ENCODE assay signal across 13 mouse cellular contexts in the genomic region with DNA sequence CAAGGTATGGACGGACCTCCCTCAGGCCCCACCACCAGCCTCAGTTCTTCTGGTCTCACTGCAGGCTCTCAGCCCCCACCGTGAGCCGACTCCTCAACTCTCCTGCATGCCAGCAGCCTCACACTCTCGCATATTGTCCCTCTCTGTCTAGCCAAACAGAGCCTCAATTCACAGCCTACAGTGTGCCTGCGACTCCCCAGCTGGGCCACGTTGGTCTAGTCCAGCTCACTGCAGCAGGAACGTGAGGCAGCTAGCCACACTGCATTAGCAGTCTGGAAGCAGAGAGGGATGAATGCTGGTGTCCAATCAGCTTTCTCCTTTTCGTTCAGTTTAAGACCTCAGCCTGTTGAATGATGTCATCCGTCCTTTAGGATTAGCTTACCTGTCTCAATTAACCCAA. TPM values are rescaled to one million over a fixed set of nuclear protein-coding genes. Genes with fewer than 3 reads are reported as not detected.
DNase-seq lines count a peak whose midpoint lies in the region; ATAC-seq and TF ChIP-seq lines count a peak whose summit lies in the region.
"Had no signal": no experiment of that assay in that cellular context is flagged by ENCODE, and none has a peak within 500 bp of the region (broad histone marks: within the 10 kb centered on the region; RNA-seq: fewer than 3 reads in every experiment).

No protein-coding gene starts in this region.

- peak; percentile 71; the same call in 1 of the 2 replicates for ATAC-seq in forebrain, embryonic 16.5 days
- no peak for ATAC-seq in forebrain, embryonic 11.5 days (replicated peaks; ENCODE audit: low FRiP score)
- no peak; the same call in 1 of the 2 replicates for ATAC-seq in limb, embryonic 13.5 days (ENCODE audit: low FRiP score, low read depth)
- ATAC-seq in stomach, embryonic 14.5 days (ENCODE audit: insufficient number of reproducible peaks, insufficient read depth, low FRiP score, low read depth): 0 out of 2 replicates have a peak, but pooled peaks have one; percentile 33
- ATAC-seq in stomach, postnatal 0 days (ENCODE audit: low FRiP score, low TSS enrichment): no peak

- H3K4me3 ChIP-seq in forebrain, embryonic 16.5 days (replicated peaks; ENCODE audit: low read length): no peak overlapping the region
- no peak overlapping the region for H3K4me3 ChIP-seq in forebrain, embryonic 11.5 days (ENCODE audit: low read depth, low read length)
- no peak overlapping the region for H3K4me3 ChIP-seq in limb, embryonic 13.5 days
- H3K4me3 ChIP-seq in limb, embryonic 10.5 days: no peak overlapping the region
- H3K4me3 ChIP-seq in stomach, embryonic 14.5 days (ENCODE audit: low read depth, low read length): no peak overlapping the region
- H3K4me3 ChIP-seq in stomach, postnatal 0 days (ENCODE audit: low read depth, low read length): no peak overlapping the region
- H3K4me3 ChIP-seq: forebrain, embryonic 12.5 days; liver, embryonic 13.5 days had no signal

- no peak overlapping the region for H3K4me2 ChIP-seq in forebrain, embryonic 16.5 days (ENCODE audit: low read length)
- no peak overlapping the region for H3K4me2 ChIP-seq in forebrain, embryonic 11.5 days (ENCODE audit: low read depth, low read length, severe bottlenecking)
- H3K4me2 ChIP-seq in limb, embryonic 13.5 days (replicated peaks): no peak overlapping the region
- no peak overlapping the region for H3K4me2 ChIP-seq in stomach, embryonic 14.5 days (replicated peaks; ENCODE audit: low read depth, low read length)
- H3K4me2 ChIP-seq in stomach, postnatal 0 days (replicated peaks; ENCODE audit: low read depth): no peak overlapping the region
- H3K4me2 ChIP-seq: forebrain, embryonic 12.5 days; liver, embryonic 13.5 days had no signal

- peaks cover 16% of the 10 kb centered on the region for H3K36me3 ChIP-seq in forebrain, embryonic 16.5 days (ENCODE audit: control insufficient read depth, insufficient read depth)
- peaks cover 6% of the 10 kb centered on the region; the same call in 1 of the 2 replicates for H3K36me3 ChIP-seq in forebrain, embryonic 11.5 days (ENCODE audit: control insufficient read depth, insufficient read depth, low read length)
- H3K36me3 ChIP-seq in limb, embryonic 13.5 days: peaks cover 81% of the 10 kb centered on the region
- peaks cover 85% of the 10 kb centered on the region for H3K36me3 ChIP-seq in limb, embryonic 10.5 days
- H3K36me3 ChIP-seq in stomach, embryonic 14.5 days (ENCODE audit: control insufficient read depth, insufficient read depth, low read length): peaks cover 14% of the 10 kb centered on the region
- H3K36me3 ChIP-seq in stomach, postnatal 0 days (ENCODE audit: control insufficient read depth, insufficient read depth, low read length): no peaks in the 10 kb centered on the region
- H3K36me3 ChIP-seq: liver, embryonic 13.5 days had no signal

- H3K4me1 ChIP-seq in forebrain, embryonic 16.5 days (replicated peaks; ENCODE audit: control insufficient read depth, insufficient read depth, low read length): 0 out of 2 replicates have a peak, but pooled peaks cover 4% of the 10 kb centered on the region
- no peaks in the 10 kb centered on the region for H3K4me1 ChIP-seq in forebrain, embryonic 11.5 days (replicated peaks; ENCODE audit: control insufficient read depth, insufficient read depth, low read length)
- peaks cover 22% of the 10 kb centered on the region for H3K4me1 ChIP-seq in limb, embryonic 13.5 days
- H3K4me1 ChIP-seq in limb, embryonic 10.5 days: no peaks in the 10 kb centered on the region
- 0 out of 2 replicates have a peak, but pooled peaks cover 11% of the 10 kb centered on the region for H3K4me1 ChIP-seq in stomach, embryonic 14.5 days (ENCODE audit: control insufficient read depth, insufficient read depth, low read length)
- no peaks in the 10 kb centered on the region for H3K4me1 ChIP-seq in stomach, postnatal 0 days (replicated peaks; ENCODE audit: control insufficient read depth, insufficient read depth)
- H3K4me1 ChIP-seq: forebrain, embryonic 12.5 days; liver, embryonic 13.5 days had no signal

- no peaks in the 10 kb centered on the region for H3K27me3 ChIP-seq in forebrain, embryonic 16.5 days (replicated peaks; ENCODE audit: control insufficient read depth, insufficient read depth, low read length)
- no peaks in the 10 kb centered on the region for H3K27me3 ChIP-seq in forebrain, embryonic 11.5 days (ENCODE audit: control insufficient read depth, insufficient read depth, low read length)
- no peaks in the 10 kb centered on the region for H3K27me3 ChIP-seq in limb, embryonic 13.5 days
- no peaks in the 10 kb centered on the region for H3K27me3 ChIP-seq in limb, embryonic 10.5 days (ENCODE audit: low read depth, poor library complexity, severe bottlenecking)
- no peaks in the 10 kb centered on the region for H3K27me3 ChIP-seq in stomach, embryonic 14.5 days (ENCODE audit: control insufficient read depth, insufficient read depth, low read length)
- no peaks in the 10 kb centered on the region for H3K27me3 ChIP-seq in stomach, postnatal 0 days (ENCODE audit: control insufficient read depth, insufficient read depth, low read length)
- H3K27me3 ChIP-seq: forebrain, embryonic 12.5 days; liver, embryonic 13.5 days had no signal

- no peak overlapping the region for H3K27ac ChIP-seq in forebrain, embryonic 16.5 days (ENCODE audit: low read length)
- no peak overlapping the region for H3K27ac ChIP-seq in forebrain, embryonic 11.5 days (ENCODE audit: low read depth, low read length)
- H3K27ac ChIP-seq in limb, embryonic 13.5 days: peak overlapping the region; percentile 35; the same call in 1 of the 2 replicates
- no peak overlapping the region for H3K27ac ChIP-seq in limb, embryonic 10.5 days
- peak overlapping the region; percentile 39; the same call in 1 of the 2 replicates for H3K27ac ChIP-seq in stomach, embryonic 14.5 days (ENCODE audit: low read length)
- no peak overlapping the region; the same call in 1 of the 2 replicates for H3K27ac ChIP-seq in stomach, postnatal 0 days (replicated peaks)
- H3K27ac ChIP-seq: forebrain, embryonic 12.5 days; liver, embryonic 13.5 days had no signal

- DNase-seq in forebrain, embryonic 11.5 days (ENCODE audit: low spot score): no peak
- DNase-seq in limb, embryonic 10.5 days (ENCODE audit: low spot score): no peak
- no peak for DNase-seq in stomach, postnatal 0 days (ENCODE audit: low spot score)
- no peak for DNase-seq in left cerebral cortex, adult 18-20 months (ENCODE audit: low spot score in 2 of 2)
- no peak for DNase-seq in kidney, postnatal 36 days
- DNase-seq: adrenal gland, postnatal 25 days; cerebellum, postnatal 14 days; gastrocnemius, postnatal 10 days; liver, embryonic 13.5 days had no signal

- no peak overlapping the region for H3K9ac ChIP-seq in forebrain, embryonic 16.5 days (replicated peaks; ENCODE audit: low read depth, low read length)
- H3K9ac ChIP-seq in forebrain, embryonic 11.5 days (ENCODE audit: low read length): no peak overlapping the region
- no peak overlapping the region for H3K9ac ChIP-seq in limb, embryonic 13.5 days
- no peak overlapping the region for H3K9ac ChIP-seq in stomach, embryonic 14.5 days (replicated peaks; ENCODE audit: low read depth, low read length)
- H3K9ac ChIP-seq in stomach, postnatal 0 days (ENCODE audit: low read length): no peak overlapping the region
- H3K9ac ChIP-seq: forebrain, embryonic 12.5 days; liver, embryonic 13.5 days had no signal

- no peak for TF ChIP-seq CTCF in stomach, postnatal 0 days (IDR thresholded peaks at IDR 0.05; ENCODE audit: low read depth)

- TF ChIP-seq EP300 in stomach, postnatal 0 days (optimal IDR thresholded peaks at IDR 0.05): no peak

- 68% methylated on average over 9 of the region's 9 CpGs for WGBS in forebrain, embryonic 16.5 days
- 77% methylated on average over 9 of the region's 9 CpGs for WGBS in forebrain, embryonic 11.5 days
- WGBS in limb, embryonic 13.5 days: 76% methylated on average over 9 of the region's 9 CpGs
- 82% methylated on average over 9 of the region's 9 CpGs for WGBS in limb, embryonic 10.5 days
- WGBS in stomach, embryonic 14.5 days: 75% methylated on average over 9 of the region's 9 CpGs
- 71% methylated on average over 9 of the region's 9 CpGs for WGBS in stomach, postnatal 0 days

- H3K9me3 ChIP-seq in forebrain, embryonic 16.5 days (ENCODE audit: control insufficient read depth, low read length): no peaks in the 10 kb centered on the region
- no peaks in the 10 kb centered on the region for H3K9me3 ChIP-seq in forebrain, embryonic 11.5 days (ENCODE audit: control insufficient read depth, low read length)
- H3K9me3 ChIP-seq in limb, embryonic 13.5 days: no peaks in the 10 kb centered on the region
- H3K9me3 ChIP-seq in limb, embryonic 10.5 days (replicated peaks): no peaks in the 10 kb centered on the region
- no peaks in the 10 kb centered on the region for H3K9me3 ChIP-seq in stomach, embryonic 14.5 days (ENCODE audit: control insufficient read depth, low read depth, low read length)
- H3K9me3 ChIP-seq in stomach, postnatal 0 days (ENCODE audit: control insufficient read depth, low read length): no peaks in the 10 kb centered on the region
- H3K9me3 ChIP-seq: forebrain, embryonic 12.5 days; liver, embryonic 13.5 days had no signal

RNA-seq across cellular contexts. Expression of gene Rnf144a, which starts 28.1 kb away (rescaled TPM):
- 38.2 and 38.9 TPM in 2 replicates for polyA plus RNA-seq in forebrain, embryonic 16.5 days (2015; fragmentation: Nextera tagmentation; extraction: Ambion mirVana)
- polyA plus RNA-seq in forebrain, embryonic 11.5 days (2014; fragmentation: Nextera tagmentation; extraction: Ambion mirVana): 36.8 and 39.3 TPM in 2 replicates
- polyA plus RNA-seq in limb, embryonic 13.5 days (2015; fragmentation: Nextera tagmentation; extraction: Ambion mirVana): 49.9 and 60.6 TPM in 2 replicates
- 44.2 and 54.9 TPM in 2 replicates for polyA plus RNA-seq in limb, embryonic 10.5 days (2016; fragmentation: Nextera tagmentation; extraction: Ambion mirVana)
- polyA plus RNA-seq in stomach, embryonic 14.5 days (2014; fragmentation: Nextera tagmentation; extraction: Ambion mirVana): 19.1 and 21.1 TPM in 2 replicates
- 5.0 and 5.9 TPM in 2 replicates for polyA plus RNA-seq in stomach, postnatal 0 days (2015; fragmentation: Nextera tagmentation; extraction: Ambion mirVana)
- total RNA-seq in left cerebral cortex, adult 18-20 months (2021): 10 to 100 TPM; 28.6 to 31.1 TPM

Comparison
In these comparisons a context has a peak if more than half of its experiments do, and no peak if none do; other contexts are left out.
1. ATAC-seq: peak in forebrain, embryonic 16.5 days (single experiment) and stomach, embryonic 14.5 days (single experiment); none in forebrain, embryonic 11.5 days (single experiment), limb, embryonic 13.5 days (single experiment) and stomach, postnatal 0 days (single experiment).
2. H3K27ac ChIP-seq: peak in limb, embryonic 13.5 days (single experiment) and stomach, embryonic 14.5 days (single experiment); none in forebrain, embryonic 16.5 days (single experiment), forebrain, embryonic 11.5 days (single experiment), limb, embryonic 10.5 days (single experiment) and stomach, postnatal 0 days (single experiment).